Mouse (Mus musculus) CD4-positive helper T cell, adult 2 months (primary cell): ENCODE results near the gene Nr4a1.

Source experiments
- DNase-seq: peaks from one replicate; pipeline ENCODE4 v3.0.0-alpha.2; 2012; ENCODE audit warnings: low read depth, missing footprints, low spot score

The Nr4a1 gene

DNA sequence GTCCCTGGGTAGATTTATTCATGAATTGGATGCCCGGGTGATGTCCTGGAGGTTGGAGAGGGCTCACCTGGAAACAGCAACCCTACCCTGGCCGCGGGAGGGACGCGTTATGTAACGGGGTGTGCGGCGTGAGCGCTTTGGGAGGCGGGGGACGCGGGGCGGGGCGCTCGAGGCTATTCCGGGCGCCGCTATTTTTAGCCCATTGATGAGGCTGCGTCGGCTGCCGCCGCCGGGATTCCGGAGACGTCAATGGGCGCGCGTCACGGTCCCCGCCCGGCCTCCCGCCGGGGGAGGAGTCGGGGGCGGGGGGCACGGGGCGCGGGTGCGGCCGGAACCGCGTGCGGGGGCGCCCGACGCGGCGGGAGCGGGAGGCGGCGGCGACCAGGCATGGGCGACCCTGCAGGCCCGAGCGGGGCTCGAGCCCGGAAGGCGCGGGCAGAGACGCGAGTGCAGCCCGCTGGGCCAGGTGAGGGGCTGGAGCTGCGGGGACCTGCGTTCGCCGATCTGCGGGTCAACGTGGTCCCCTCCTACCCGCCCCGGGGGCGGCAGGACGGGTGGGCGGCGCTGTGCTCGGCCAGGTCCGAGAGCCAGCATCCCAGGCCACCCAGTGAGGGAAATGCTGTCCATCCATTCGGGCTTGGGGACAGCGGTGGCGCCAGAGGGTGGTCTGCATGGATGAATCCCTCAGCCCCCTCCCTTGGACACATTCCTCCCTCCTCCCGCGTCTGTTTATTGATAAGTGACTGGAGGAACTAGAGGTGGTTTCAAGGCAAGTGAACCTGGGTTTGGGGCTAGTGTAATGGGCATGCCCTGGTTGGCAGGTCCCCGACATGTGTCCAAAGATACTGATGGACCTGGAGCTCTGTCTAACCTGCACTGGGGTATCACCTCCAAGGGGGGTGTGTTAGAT is at the start of gene Nr4a1:
Gene Nr4a1, plus strand, starts transcription at position 384 of the 910 bp plus-strand sequence.
- DNase-seq = peak; percentile 94

DNA sequence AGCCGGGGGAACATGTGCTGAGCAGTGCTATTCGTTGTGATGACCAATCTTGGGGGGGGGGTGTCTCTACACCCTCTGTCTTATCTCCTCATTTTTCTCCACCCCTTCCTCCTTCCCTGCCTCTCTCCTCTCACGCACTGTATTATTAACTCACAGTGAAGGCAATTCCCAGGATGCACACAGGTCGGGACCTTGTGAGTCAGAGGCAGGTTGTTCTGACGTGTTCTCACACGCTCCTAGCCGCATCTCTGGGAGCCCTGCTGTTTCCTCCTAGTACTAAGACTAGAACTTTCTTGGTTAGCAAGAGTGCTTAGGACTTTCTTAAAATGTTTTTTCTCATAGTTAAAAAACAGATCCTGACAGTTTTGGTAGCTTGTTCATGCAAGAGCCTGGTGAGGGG is 49.3 kb upstream of the Nr4a1 start:
- DNase-seq = no peak

DNA sequence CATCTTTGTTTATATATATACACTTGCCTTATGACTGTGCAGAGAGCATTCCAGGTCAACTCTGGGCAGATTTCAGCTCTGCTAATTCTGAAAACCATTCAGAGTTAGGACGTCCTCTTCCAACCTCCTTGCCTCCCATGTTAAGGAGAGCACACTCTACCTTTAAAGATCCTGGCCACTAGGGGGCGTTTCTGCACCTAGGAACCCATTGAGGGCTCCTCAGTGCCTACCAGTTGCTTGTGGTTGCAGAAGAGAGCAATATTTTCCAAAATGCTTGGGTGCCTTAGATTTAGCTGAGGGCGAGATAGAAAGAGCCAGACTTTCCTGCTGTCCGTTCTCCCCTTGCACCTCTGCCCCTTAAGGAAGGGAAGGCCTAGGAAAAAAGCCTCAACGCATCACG is 43.8 kb upstream of the Nr4a1 start:
- peak; percentile 69 for DNase-seq

DNA sequence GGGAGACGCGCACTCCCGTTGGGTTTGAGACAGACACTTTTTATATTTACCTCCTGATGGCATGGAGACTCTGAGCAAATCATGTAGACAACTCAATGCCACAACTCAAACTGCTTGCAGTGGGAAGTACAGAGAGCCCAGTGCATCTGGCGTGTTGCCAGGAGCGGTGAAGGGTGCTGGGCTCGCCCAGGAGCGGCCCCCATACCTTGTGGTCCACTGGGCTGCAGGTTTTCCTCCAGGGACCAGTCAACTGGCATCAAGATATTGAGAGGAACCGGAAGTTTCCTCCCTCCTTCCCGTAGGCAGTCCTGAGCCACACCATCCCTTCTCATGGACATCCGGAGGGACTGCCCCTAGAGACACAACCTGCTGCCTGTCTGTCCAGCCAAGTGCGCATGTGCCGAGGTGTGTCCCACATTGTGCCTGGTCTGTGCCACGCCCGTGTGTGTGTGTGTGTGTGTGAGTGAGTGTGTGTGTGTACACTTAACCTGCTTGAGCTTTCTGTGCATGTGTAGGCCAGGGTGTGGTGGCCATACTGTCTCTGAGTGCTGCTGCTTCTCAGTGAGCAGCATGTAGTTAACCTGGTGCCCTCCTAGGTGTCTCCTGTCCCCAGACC is 43.0 kb upstream of the Nr4a1 start:
- DNase-seq = no peak

DNA sequence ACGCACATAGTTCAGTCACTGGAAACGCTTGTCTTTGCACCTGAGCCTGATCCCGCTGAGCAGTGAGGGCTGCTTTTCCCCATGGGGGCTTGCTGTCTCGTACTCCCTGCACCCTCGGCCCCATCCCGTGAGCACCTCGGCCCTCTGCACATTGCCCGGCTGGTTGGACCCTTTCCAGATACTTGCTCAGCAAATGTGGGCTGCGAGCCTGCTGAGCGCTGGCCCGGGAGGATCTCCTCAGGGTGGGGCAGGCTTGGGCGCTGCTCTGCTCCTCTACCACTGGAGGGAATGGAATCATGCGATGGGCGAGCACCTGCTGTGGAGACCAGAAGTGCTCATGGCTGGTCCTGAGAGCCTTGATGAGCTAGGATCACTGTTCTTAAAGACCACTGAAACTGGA is 41.6 kb upstream of the Nr4a1 start:
- no peak for DNase-seq

DNA sequence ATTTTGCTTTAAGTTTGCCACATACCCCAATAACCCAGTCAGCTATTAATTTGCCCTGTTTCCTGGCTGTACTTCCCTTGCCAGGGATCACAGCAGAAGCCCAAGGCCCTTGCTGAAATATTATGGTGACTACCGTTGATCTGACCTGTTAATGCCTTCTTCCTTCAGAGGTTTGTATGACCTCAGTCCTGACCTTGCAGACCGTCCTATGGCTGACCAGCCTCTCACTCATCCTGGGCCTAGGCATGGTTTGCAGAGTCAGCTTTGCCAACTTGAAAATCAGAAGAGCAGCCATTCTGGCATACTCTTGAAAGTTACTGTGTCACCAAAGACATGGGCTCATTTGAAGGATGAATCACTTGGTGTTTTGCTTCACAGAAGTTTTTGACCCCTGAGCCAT is 38.9 kb upstream of the Nr4a1 start:
- DNase-seq = no peak

DNA sequence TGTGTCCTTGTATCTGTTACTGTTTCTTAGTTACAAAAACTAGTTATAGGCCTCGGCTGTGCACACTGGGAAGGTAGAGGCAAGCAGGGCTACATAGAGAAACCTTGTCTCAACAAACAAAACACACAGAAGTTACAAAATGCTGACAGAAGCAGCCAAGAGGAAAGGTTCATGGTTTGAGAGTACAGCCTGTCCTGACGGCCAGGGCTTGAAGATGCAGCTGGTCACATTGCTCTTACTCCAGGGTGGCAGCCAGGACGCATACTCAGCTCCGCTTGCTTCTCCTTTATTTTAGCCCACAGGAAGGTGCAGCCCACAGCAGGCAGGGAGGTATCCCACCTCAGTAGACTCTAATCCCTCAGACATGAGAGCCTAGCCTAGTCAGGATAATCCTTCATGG is 38.0 kb upstream of the Nr4a1 start:
- no peak for DNase-seq

DNA sequence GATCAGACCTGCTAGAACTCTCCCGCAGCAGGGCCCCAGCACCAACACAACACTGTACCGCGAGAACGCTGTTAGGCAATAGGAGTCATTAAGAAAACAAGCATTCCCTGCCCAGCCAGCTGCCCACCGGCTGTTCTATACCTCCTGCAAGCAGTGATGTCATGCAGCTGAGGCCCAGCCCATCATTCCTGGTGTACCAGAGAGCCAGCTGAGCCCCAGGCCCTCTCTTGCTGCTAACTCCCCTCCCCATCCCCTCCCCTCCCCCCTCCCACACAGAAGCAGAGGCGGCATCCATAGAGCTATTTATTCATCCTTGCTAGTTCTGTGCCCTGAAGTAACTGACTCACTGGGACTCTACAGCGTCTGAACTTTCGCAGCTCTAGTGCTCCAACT is 33.2 kb upstream of the Nr4a1 start:
- DNase-seq = no peak

DNA sequence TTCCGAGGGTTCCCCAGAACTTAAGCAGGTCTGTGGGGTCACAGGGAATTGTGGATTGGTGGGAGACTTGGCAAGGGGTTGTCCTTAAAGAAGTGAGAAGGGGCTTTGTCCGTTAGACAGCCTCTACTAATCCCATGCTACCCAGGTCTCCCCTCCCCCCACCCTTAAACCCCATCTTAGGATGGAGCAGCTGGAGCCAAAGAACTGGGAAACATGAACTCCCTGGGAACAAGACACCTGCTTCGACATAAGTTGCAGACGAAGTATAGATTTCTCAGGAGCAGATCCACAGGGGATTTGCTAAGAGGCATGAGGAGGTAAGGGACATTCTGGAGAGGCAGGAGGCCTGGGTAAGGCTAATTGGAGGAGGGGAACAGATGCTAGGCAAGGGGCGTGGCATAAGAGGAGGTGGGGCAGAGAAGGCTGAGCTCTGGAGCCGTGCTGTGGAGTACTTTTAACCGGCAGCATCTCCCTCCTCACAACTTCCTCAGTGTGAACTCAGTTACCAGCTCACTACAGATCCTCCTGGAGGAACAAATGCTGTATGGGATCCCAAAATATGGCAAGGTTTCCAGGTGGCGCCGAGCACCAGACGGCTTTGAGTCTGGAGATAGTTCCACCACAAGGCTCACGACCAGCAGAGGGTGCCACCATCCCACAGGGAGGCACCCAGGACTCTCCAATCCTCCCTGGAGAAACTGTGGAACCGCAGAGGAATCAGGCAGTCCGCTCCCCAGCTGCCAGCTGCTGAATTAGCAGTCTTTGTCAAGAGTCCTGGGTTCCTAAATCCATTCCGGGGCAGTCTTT is 32.6 kb upstream of the Nr4a1 start:
- DNase-seq = peak; percentile 53

DNA sequence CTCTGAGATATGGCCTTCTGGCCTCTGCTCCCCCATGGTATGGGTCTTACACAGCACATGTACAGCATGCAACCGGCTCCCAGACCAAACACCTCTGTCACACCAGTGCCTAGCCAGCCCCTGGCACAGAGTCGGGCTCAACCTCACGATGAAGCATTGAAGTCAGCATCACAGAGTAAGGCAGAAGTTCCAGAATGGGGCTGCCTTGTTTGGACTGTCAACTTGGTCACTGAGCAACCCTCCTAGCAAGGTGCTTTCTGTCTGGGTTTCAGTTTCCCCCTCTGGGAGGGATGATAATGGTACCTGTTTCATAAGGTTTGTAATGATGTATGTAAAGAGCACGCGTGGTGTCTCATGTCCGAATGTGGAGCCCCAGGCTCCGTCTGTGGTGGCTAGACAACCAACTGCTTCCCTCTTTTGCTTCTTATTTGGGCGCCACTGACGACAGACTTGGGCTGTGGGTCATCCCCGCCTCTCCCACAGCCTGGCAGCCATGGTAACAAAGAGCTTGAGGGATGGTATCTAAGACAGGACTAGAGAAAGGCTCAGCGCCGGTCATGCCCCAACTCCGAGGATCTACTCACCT is 31.1 kb upstream of the Nr4a1 start:
- peak; percentile 37 for DNase-seq

DNA sequence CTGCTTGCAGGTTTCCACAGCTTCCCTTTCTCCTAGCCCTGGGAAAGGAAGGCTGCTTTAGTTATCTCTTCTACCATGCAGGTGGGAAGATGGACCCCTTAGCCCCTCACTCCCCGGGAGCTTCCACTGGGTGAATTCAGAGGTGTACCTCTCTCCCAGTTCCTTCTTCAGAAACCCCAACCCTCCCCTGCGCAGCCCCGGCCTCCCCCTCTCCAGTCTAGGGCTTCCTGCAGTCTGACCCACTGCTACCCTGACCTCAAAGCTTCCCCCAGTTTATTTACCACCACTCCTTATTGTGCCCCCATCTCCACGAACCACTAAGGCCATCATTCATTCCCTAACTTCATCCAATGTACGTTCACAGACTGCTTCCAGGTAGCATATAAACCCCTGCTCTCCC is 30.5 kb upstream of the Nr4a1 start:
- no peak for DNase-seq

DNA sequence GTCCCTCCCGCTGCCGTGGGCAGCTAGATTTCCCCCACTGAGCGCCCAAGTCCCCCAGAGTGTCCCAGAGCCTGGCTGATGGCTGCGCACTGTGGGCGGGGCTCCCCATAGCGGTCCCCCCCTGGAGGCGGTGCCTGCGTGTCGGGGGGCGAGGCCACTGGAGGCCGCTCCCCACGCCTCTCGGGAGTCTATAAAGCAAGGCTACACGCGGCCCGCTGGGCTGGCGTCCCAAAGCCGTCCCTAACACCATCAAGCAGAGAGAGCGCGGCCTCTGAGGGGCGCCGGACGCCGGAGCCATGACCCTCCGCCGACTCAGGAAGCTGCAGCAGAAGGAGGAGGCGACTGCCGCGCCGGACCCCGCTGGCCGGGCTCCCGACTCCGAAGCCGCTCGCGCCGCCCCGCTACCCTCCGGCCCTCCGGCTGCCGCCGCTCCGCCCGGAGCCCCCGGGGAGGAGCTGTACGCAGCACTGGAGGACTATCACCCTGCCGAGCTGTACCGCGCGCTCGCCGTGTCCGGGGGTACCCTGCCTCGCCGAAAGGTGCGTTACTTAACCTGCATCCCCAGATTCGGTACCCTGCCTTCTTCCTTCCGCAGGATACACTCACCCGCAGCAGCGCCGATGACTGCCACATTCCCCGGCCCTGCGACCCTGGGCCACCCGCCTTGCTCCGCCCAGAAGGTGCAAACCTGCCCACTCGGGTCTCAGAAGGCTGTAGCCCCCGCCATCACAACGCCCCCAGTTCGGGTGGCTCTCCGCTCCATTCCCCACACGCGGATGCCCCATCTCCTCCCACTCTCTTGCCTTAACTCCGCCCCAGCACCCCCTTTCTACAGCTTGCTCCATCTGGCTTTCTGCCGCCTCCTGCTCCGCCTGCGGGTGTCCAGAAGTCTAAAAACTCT is 29.8 kb upstream of the Nr4a1 start, which contains the start of gene Grasp:
Gene Grasp, plus strand, starts transcription at position 183 of the 901 bp plus-strand sequence.
- DNase-seq = peak; percentile 85

DNA sequence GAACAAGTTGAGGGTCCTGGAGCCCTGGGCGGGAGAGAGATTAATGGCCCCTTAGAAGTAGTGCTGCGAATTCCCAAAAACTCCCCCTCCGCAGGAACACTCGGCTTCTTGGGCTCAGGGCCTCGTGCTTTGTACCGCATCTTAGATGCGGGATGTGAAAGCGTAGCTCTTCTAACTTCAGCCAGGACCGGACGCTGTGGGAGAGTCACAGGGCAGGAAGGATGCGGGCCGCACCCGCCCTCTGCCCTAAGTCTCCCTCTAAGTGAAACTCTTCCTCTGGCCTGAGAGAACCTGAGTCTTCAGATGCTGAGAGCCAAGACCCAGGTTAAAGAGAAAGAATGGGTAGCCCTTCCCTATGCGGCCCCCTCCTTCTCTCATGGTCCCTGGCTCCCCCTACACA is 29.1 kb upstream of the Nr4a1 start:
- DNase-seq = peak; percentile 62

DNA sequence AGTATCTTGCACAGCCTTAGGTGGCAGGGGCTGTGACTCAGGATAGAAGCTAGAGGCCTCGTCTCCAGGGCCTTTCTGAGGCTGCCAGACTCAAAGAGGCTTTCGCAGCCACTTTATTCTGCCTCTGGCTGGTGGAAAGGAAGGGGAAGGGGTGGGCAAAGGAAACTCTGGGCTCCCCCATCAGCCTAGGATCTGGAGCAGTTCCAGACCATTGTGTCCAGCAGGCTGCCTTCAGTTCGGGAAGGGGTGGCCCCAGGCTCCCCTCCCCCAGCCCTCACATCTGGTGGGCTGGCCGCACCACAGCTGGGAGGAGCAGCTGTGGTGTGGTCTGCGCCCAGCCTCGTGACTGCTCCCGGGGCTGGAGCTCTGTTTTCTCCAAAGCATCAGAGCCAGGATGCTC is 26.1 kb upstream of the Nr4a1 start:
- DNase-seq = no peak

DNA sequence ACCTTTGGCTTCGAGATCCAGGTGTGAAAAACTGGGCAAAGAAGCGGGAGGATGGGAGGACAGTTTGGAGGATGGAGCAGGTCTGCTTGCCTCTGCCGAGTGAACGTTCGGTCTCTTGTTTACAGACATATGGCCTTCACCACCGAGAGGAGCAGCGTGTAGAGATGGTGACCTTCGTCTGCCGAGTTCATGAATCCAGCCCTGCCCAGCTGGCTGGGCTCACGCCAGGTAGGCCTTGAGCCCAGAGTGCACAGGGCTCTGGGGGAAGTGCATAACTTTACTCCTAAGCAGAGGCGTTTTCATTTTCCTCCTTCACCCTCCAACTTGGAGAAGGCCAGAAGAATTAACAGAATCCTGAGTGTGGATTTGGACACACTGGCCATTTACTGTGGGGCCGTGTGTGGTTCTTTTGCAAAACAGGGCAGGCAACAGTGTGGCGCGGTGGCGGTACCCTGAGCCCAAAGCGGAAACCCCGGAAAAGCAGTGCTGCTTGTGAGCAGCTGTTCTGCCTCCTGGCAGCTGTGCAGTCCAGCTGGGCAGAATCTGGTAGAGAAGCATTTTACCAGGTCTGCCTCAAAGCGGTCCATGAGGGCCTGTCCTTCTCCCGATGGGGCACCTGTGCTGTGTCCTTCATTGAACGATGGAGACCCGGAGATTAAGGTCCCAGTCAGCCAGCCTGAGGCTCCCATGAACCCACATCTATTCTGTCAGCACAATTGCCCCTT is 25.0 kb upstream of the Nr4a1 start:
- no peak for DNase-seq

DNA sequence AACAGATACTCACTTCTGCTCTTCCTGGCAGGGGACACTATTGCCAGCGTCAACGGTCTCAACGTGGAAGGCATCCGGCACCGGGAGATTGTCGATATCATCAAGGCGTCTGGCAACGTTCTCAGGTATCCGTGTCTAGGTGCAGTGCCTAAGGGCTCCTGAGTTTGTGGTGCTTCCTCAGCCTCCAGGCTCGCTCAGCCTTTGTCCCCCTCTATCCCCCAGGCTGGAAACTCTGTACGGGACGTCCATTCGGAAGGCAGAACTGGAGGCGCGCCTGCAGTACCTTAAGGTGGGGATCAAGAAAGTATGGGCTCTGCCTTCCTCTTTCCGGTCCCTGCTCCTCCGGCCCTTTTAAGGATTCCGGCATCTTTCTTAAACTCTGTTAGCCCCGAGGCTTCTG is 23.6 kb upstream of the Nr4a1 start:
- no peak for DNase-seq

DNA sequence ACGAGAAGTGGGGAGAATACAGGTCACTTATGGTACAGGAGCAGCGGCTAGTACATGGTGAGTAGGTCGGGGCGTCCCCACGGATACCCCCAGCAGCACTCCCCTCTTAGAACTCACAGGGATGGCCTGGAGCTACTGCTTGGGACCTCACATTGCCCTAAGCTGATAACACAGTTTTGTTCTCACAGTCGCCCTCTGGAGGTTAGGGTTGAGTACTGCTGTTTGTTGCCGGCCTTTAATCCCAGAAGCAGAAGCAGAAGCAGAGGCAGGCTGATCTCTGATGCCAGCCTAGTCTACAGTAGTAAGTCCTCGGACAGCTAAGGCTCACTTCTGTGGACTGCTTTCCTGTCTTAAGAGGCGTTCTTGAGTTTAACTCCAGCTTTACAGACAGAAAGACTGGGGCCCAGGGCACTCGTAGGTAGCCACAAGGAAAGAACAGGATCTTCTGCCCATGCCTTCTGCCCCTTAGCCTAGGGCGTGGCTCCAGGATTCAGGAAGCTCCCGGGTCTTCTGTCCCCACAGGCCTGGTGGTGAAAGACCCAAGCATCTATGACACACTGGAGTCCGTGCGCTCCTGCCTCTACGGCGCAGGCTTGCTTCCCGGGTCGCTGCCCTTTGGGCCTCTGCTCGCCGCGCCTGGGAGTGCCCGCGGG is 22.9 kb upstream of the Nr4a1 start:
- DNase-seq = peak; percentile 67

DNA sequence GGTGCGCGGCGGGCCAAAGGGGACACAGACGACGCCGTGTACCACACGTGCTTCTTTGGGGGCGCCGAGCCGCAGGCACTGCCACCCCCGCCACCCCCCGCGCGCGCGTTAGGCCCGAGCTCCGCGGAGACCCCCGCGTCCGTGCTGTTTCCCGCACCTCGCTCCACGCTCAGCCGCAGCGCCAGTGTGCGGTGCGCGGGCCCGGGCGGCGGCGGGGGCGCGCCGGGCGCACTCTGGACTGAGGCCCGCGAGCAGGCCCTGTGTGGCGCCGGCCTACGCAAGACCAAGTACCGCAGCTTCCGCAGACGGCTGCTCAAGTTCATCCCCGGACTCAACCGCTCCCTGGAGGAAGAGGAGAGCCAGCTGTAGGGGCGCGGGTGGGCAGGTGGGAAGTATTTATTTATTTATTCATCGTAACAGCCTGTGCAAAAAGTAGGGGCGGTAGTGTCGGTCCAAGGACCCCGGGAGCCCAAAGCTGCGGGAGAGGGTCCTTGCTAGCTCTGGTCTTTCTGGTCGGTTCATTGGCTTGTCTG is 22.4 kb upstream of the Nr4a1 start:
- no peak for DNase-seq

DNA sequence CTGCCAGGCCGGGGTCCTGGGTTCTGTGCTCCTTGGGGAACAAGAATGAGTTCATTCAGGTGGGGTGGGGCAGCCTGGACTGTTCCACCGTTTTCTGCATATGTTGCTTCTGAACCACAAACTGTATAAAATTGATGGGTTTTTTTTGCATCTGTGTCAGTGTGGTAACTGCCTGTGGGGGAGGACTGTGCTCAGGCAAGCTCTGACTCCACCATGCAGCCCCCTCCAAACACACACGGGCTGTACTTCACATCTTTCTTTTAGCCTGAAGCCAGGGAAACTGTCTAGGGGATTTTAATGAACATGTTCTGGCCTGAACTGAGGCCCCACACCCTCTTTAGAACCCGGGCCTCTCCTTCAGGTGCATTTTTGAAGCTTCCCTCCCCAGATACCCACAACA is 21.5 kb upstream of the Nr4a1 start:
- DNase-seq = no peak
